Mouse (Mus musculus) lung, adult 2 months (tissue): ENCODE measurements around the gene Mfsd13b.

Experiments used
- CTCF ChIP-seq: fragments of 200-500 bp; IDR thresholded peaks from 2 replicates; pipeline ENCODE4 v1.5.1; 2011; ENCODE audit warnings: mild to moderate bottlenecking, low read length, control low read depth; ENCODE audit not compliant: insufficient read depth
- POLR2A ChIP-seq: fragments of 200-500 bp; IDR thresholded peaks from 2 replicates; pipeline ENCODE4 v1.6.1; 2011; ENCODE audit warnings: low read depth, mild to moderate bottlenecking, control low read depth, low read length, borderline replicate concordance; ENCODE audit errors: extremely low read depth

DNA sequence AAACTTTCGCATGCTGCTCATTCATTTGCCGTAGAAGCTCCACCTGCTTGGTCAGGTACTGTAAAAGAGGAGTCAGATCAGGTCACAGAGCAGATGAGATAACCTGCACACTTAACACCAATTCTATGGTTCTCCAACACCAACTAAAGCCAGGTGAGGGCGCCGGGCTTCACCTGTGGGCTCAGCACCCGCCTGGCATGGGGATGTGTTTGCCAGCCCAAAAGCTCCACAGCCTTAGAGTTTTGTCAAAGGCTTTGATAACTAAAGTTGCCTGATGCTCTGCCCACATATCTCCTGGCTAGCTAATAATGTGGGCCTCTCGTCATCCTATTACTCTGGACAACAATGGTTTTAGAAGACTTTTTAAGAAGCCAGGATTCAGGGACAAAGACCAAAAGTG is 21.7 kb upstream of the Mfsd13b start:
- TF ChIP-seq POLR2A (no peak), CTCF (no peak)
